Mouse (Mus musculus) embryonic stem cell, embryonic (primary cell): Measurements from ENCODE around the gene Peak1.

Experiments
- CTCF ChIA-PET, 4 experiments: fragments of 300-600 bp in 2 of 4; fragments of 350-600 bp in 2 of 4; sonication (Branson Sonifier 250); formaldehyde crosslinking; loops; one replicate each; lab custom pipeline; 2022; ENCODE audit warnings: inconsistent platforms in 2 of 4; lab: Charles Lee
- POLR2A ChIA-PET, 4 experiments: fragments of 300-600 bp in 2 of 4; fragments of 350-600 bp in 2 of 4; sonication (Branson Sonifier 250); formaldehyde crosslinking; loops; one replicate each; lab custom pipeline; 2022; ENCODE audit warnings: antibody characterized with exemption in 4 of 4, inconsistent platforms in 1 of 4; lab: Charles Lee

The Peak1 gene

DNA sequence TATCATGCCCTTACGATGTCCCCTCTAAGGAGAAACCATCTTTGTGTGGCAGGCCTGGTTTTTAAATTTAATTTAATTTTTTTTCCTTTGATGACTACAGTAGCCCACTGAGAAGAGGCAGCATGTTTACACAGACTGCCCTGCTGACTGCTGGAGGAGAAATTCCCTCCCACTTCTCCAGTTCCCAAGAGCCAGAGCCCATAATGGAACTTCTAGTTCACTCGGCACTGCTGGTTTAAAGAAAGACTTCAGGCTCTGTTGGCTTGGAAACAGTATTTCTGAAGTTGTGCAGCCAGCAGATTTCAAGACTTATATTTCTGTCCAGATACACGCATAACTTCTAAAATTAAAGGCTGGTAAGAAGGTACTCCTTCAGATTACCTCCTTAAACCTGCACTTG lies 175.2 kb downstream of the Peak1 start:
- CTCF ChIA-PET, result interaction anchor here in 1 of 4 experiments (1.5 kb wide), 1 partner anchor 43 kb away, joined by 3 read pairs; no protein-coding TSS in a partner anchor

DNA sequence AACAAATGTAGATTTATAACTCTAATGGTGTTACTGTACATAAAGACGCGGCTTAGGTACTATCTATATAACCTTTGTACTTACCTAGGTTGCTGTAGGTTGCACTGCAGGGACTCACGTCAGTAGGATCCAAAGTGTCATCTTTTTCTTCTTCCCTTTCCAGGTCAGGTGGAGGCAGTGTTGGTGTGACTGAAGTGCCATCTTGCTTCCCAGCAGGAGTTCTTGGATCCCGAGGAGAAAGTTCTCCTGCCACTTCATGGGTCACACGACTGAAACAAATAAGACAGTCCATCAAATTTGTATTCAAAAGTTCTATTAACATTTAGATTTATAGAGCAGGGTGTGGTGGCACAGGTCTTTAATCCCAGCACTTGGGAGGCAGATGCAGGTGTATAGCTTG lies 176.8 kb downstream of the Peak1 start:
- CTCF ChIA-PET, result no interaction called here
- POLR2A ChIA-PET, result no interaction called here

More for the DNA sequence above, 175.2 kb downstream of the Peak1 start:
- POLR2A ChIA-PET, result interaction anchor here in 1 of 4 experiments (0.8 kb wide), 1 partner anchor 75 kb away, joined by 3 read pairs; no protein-coding TSS in a partner anchor

DNA sequence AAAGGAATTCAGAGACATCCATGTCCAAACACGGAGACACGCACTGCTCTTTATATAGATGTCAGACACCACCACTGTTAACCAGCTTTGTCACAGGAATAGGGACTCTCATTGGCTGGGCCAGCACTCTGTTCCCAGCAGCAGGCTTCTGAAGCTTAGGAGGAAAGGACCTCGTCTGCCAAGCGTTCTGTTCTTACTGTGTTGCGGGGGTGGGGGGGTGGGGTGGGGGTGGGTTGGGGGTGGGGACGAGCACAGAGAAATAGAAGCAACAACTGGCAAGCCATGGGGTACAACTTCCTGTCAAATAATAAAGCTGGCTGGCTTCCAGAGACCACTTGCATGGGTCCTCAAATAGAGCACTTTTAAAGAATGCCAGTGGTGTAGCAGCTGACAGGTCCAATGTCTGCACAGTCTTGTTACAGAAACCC lies 182.0 kb downstream of the Peak1 start:
- ChIA-PET POLR2A (interaction anchor here in 1 of 4 experiments (0.6 kb wide), 1 partner anchor 371 kb away, joined by 3 read pairs; no protein-coding TSS in a partner anchor), CTCF (interaction anchor here in 1 of 4 experiments (0.7 kb wide), 1 partner anchor 348 kb away, joined by 4 read pairs; no protein-coding TSS in a partner anchor)

DNA sequence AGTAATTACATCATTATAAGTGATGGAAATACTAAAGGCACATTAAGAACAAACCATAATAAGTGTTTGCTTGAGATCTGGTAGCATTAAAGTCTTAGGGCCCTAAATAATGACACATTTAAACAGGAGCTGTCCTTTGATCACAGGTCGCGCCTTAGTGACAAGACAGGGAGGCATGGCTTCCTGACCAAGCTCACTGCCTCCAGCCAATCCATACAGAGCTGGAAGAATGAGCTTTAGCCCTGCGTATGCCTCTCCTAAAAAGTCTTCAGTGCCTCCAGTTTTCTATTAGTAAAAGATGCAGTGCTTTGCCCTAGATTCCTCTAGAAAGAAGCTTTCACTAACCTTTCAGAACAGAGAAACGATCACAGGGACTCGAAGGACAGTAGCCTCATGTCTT lies 182.6 kb downstream of the Peak1 start:
- CTCF ChIA-PET, result interaction anchor here in 2 of 4 experiments (0.6 to 1.1 kb wide), 2 partner anchors 35 to 124 kb away, joined by 3 read pairs; no protein-coding TSS in a partner anchor
- POLR2A ChIA-PET, result no interaction called here

DNA sequence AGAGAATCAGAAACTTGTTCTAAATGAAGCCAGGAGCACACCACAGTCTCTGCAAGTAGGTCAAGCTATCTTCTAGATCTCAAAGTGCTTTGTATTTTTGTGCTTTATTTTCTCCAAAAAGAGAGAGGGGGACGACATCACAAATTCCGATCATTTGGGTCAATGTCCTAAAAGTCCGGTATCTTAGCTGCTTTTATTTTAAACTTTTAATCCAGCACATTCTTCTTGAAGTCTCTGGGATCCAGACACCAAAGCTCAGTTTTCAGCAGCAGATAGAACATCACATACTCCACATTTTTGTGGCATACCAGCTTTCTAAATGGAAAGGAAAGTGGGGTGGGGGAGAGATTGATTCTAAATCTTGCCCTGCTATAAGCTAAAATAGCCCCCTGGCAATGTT lies 183.3 kb downstream of the Peak1 start:
- ChIA-PET POLR2A (interaction anchor here in 1 of 4 experiments (0.5 to 1.1 kb wide), 2 partner anchors 29 to 65 kb away, joined by 3 read pairs; no protein-coding TSS in a partner anchor), CTCF (interaction anchor here in 1 of 4 experiments (1.1 kb wide), 1 partner anchor 34 kb away, joined by 3 read pairs; no protein-coding TSS in a partner anchor)

DNA sequence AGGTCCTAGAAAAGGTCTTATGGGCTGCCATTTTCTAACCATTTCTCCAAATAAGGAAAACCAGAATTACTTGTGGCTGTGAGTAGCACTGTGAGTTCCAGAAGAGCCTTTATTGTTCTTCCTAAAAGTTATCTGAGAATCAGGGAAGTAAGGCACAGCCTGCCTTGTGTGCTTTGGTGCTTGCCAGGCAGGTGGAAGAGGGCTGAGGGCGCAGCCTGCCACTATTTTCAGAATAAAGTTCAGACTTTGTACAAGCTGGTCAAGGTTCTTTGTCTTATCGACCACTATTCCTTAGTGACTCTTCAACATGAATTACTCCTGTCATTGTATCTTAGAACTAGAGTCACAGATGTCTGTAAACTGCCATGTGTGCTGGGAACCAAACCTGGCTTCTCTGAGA lies 184.6 kb downstream of the Peak1 start:
- CTCF ChIA-PET, result no interaction called here
- POLR2A ChIA-PET, result no interaction called here

DNA sequence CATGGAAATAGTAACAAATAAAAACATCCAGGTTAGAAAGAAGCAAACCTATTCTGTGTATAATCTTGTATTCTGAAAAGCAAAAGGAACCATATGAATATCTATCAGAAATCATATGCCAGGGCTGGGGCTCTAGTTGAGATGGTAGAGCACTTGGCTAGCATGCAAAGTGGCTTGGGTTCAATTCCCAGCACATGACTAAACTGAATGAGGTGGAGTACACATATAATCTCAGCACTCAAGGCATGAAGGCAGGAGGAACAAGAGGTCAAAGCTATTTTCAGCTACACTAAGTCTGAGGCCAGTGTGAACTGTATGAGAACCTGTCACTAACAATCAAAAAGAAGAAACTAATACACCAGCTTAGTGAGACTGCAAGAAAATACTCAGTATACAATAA lies 187.0 kb downstream of the Peak1 start:
- CTCF ChIA-PET, result no interaction called here
- POLR2A ChIA-PET, result interaction anchor here in 1 of 4 experiments (1.5 kb wide), 1 partner anchor 18 kb away, joined by 4 read pairs; no protein-coding TSS in a partner anchor

DNA sequence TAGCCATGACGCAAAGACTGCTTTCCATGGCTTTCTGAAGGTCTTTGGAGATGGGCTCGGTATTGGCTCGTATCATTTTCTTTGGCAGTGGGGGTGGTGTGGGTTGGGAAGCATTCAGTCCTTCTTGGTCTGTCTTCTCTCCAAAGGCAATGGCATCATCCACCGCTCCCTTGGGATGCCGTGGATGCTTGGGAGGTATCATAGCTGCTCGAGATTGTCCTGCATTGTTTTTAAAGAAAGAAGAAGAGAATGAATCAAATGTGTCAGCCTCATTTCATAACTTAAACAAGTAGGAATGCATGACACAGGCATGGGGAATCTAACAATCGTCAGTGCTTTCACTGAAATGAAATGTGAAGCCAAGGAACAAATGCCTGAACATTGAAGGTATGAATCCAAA lies 190.2 kb downstream of the Peak1 start:
- POLR2A ChIA-PET, result no interaction called here
- CTCF ChIA-PET, result no interaction called here

DNA sequence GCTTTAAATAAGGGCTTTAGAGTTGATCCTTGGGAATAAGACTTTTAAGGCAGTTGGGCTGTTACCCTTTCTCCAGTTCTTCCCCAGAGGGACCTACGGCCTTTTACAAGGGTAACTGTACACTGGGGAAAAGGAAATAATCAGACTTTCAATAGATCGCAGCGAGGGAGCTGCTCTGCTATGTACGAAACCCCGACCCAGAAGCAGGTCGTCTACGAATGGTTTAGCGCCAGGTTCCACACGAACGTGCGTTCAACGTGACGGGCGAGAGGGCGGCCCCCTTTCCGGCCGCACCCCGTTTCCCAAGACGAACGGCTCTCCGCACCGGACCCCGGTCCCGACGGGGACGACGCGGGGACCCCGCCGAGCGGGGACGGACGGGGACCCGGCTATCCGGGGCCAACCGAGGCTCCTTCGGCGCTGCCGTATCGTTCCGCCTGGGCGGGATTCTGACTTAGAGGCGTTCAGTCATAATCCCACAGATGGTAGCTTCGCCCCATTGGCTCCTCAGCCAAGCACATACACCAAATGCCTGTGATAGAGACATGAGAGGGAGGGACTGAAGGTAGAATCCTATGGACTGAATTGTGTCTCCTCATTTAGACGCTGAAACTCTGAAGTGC lies 194.3 kb downstream of the Peak1 start:
- ChIA-PET CTCF (interaction anchor here in 2 of 4 experiments (0.7 to 3.0 kb wide), 2 partner anchors 10 to 812 kb away, joined by 3 to 12 read pairs; no protein-coding TSS in a partner anchor), POLR2A (interaction anchor here in 1 of 4 experiments (1.0 kb wide), 1 partner anchor 26 kb away, joined by 3 read pairs; no protein-coding TSS in a partner anchor)

DNA sequence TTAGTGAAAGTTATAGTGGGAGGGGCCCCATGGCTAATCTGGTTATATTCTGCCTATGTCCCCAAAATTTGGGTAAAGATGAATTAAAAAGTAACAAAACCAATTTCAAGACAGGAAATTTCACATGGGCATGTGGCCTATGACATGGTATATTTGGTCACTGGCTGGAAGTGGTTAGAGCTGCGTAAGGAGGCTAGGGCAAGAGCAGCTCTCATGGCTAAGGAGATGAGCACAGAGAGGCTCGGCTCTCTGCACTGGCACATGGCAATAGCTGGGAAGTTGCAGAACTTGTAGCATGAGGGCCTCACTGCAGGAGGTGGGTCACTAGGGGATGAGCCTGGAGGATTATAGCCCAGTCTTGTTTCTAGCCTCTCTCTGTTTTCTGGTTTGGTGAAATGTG lies 199.0 kb downstream of the Peak1 start:
- ChIA-PET CTCF (no interaction called here), POLR2A (no interaction called here)

DNA sequence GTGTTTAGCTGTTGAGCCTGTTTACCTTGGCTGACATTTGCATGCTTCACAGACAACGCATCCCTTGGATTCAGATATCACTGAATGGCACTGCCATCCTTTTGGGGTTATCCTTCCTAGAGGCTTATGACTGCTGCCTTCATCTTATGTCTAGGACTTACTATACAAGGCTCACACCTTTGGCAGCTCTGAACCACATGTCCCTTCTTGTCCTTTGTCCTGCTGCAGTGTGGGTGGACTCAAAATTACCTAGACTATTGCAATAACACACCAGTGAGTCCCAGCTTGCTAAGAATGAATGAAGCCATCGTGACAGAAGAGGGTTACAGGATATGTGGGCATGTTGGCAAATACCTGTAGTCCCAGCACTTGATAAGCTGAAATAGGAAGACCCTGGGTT lies 199.8 kb downstream of the Peak1 start:
- POLR2A ChIA-PET, result no interaction called here
- CTCF ChIA-PET, result no interaction called here

DNA sequence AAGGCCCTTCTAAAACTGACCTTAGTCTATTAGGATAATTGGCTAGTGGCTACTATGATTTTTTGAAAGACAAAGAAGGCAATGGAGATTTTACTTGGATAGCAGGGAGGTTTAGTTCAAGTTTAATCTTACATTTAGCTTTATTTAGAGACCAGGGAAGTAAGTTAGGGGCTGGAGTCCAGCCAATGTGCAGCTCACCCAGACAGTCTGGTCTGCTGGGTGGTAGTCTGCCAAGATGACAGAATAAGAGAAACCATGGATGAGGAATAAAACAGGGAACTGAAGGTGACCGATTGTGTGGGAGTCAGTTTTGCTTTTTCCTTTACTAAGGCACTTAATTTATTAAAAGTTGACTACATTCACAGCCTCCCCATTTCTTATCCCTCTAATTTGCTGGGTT lies 200.5 kb downstream of the Peak1 start:
- ChIA-PET POLR2A (no interaction called here), CTCF (no interaction called here)

DNA sequence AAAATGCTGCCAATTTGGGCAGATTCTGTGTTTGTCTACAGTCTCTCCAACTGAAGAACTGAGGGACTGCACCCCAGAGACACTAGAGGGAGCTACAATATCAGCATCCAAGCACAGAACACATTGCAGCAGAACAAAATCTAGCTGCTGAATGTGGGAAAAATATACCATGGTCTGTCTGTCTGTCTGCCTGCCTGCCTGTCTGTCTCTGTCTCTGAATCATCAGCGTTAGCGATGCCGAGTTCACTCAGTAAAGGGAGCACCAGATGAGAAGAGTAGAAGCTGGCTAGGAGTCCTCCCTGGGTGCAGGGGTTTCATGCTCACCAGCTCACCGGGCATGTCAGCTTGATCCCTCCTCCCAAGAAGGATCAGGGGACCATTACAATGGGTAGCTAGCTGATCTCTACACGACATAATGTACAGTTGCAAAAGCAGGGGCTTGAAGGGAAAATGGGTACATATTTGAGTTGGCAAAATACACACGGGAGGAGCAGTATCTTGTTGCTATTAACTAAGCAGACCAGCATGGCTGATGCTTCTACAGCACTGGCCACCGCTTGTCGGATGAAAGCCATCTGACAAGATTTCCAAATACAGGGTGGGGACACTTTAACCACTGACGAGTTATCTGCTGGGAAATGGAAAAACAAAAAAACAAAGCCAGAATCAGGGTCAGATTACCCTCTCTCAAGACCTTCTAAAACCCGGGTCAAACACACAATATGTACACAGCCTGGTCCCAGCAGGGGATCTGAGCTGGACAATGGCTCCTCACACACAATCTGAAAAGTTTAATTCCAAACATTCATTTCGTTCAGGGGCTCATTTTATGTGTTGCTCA lies 204.2 kb downstream of the Peak1 start:
- CTCF ChIA-PET, result interaction anchor here (0.6 to 3.0 kb wide), 62 partner anchors 9 to 678 kb away, joined by 3 to 33 read pairs (median 4); partner anchors contain the start of gene Pstpip1 (in 1 of the 4)
- POLR2A ChIA-PET, result interaction anchor here in 3 of 4 experiments (0.8 to 1.5 kb wide), 8 partner anchors 11 to 419 kb away, joined by 3 to 10 read pairs (median 4); no protein-coding TSS in a partner anchor

DNA sequence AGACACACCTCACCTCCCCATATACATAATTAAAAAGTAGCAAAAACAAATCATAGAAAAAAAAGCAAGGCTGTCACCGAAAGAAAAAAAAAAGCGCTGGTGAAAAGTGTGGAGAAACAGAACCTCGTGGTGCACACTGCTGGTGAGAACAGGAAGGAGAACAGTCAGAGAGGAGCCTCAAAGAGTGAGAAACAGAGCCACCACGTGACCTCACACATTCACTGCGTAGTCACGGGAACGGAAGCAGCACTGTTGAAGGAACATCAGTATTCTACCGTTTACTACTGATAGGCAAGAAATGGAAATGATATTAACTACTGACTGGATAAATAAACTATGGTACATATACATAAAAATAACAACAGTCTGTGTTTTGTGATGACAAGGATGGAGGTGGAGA lies 209.1 kb downstream of the Peak1 start:
- ChIA-PET CTCF (interaction anchor here in 2 of 4 experiments (0.6 to 0.9 kb wide), 2 partner anchors 298 to 344 kb away, joined by 3 to 14 read pairs; no protein-coding TSS in a partner anchor), POLR2A (interaction anchor here in 2 of 4 experiments (0.5 to 1.1 kb wide), 2 partner anchors 48 to 619 kb away, joined by 3 read pairs; no protein-coding TSS in a partner anchor)

DNA sequence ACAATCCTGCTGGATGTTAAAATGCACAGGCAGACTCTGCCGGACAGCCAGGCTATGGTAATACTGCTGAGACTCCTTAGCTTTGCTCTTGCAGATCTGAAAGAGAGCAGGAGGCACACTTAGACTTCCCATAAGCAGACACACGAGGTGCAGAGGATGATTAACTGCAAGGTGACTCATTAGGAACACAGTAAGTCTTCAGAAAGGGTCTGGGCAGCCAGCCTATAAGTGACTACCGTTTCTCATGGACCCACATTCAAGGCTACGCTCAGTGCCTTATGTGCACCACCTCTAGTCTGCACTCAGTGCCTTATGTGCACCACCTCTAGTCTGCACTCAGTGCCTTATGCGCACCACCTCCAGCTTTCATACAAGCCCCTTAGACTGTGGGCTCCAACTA lies 210.4 kb downstream of the Peak1 start:
- POLR2A ChIA-PET, result interaction anchor here in 1 of 4 experiments (1.1 kb wide), 1 partner anchor 12 kb away, joined by 3 read pairs; no protein-coding TSS in a partner anchor
- CTCF ChIA-PET, result interaction anchor here in 1 of 4 experiments (0.5 to 1.0 kb wide), 2 partner anchors 143 to 299 kb away, joined by 3 read pairs; no protein-coding TSS in a partner anchor

DNA sequence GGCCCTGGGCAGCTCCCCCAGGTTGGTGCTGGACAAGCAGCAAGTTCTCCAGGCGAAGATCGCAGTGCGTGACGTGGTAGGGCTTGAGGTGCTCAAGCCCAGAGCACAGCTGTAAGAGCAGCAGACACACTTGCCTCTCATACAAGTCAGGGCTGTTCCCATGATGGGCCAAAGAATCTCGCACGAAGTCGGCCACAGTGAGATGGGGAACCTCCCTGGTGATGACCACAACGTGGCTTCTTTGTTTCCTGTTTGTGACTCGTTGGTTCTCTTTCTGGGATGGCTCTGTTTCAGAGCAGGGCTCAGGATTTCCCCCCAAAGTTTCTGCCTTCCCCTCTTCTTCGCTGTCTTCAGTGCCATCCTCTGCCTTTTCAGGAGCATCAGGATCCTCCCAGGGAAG lies 210.8 kb downstream of the Peak1 start:
- ChIA-PET CTCF (no interaction called here), POLR2A (interaction anchor here in 1 of 4 experiments (1.1 kb wide), 1 partner anchor 11 kb away, joined by 3 read pairs; no protein-coding TSS in a partner anchor)

DNA sequence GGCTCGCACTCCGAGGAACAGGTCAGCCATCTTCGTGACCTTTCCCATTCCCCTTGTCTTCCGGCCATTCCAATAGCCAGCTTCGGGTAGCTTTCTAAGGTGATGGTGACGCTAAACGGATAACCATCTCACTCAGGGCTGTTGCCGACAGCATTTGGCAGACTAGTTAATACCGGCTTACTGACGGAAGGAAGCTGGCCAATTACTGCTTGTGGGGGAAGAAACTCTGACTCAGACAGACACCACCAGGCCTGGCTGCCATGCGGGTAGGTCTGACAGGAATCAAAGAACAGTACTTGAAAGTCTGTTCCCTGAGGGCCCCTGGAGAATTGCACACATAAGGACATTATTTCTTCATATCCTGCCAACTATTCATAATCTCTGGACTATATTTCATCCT lies 212.5 kb downstream of the Peak1 start:
- CTCF ChIA-PET, result interaction anchor here in 1 of 4 experiments (1.3 kb wide), 1 partner anchor 8 kb away, joined by 5 read pairs; no protein-coding TSS in a partner anchor
- POLR2A ChIA-PET, result interaction anchor here in 2 of 4 experiments (1.0 to 1.1 kb wide), 2 partner anchors 9 to 13 kb away, joined by 3 read pairs; no protein-coding TSS in a partner anchor

DNA sequence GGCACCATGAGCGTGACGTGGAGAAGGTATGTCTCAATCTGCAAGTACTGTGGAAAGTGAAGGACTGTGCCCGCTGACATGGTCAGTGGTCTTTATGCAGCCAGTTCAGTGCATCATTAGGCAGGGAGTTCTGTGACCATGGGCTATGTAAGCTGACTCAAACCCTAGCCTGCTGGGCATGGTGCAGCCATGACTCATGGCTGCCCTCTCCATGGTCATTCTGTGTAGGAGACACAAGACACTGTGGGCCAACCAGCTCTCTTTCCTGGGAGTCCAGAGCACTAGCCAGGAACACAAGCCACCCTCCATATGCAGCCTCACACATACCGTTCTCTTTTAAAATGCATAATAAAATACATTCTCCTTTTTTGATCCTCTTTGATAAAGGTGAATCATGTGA lies 213.6 kb downstream of the Peak1 start:
- ChIA-PET CTCF (interaction anchor here in 1 of 4 experiments (1.3 kb wide), 1 partner anchor 9 kb away, joined by 5 read pairs; no protein-coding TSS in a partner anchor), POLR2A (interaction anchor here in 1 of 4 experiments (1.0 kb wide), 1 partner anchor 8 kb away, joined by 3 read pairs; no protein-coding TSS in a partner anchor)
